Mouse (Mus musculus): ENCODE data around the gene Cox5a. TPM values are rescaled to one million over a fixed set of nuclear protein-coding genes. Genes with fewer than 3 reads are reported as not detected.

Cox5a gene
- total RNA-seq, 2 experiments from 2014 or later: 387 to 406 TPM

DNA sequence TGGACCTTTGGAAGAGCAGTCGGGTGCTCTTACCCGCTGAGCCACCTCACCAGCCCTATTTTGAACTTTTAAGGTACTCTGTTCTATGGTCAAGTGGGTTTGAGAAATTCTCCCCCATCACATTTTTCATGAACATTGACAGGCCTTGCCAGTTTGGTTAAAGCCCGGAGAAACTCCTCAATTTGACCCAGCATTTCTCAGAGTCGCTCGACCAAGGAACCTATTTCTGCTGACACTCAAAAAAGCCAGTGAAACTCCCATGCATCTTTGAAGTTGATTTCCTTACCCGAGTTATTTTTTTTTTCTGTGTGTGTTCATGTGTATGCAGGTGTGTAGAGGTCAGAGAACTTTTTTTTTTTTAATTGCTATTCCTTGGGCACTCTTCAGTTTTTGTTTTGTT is 43.5 kb downstream of the Cox5a start:
- DNase-seq: no peak

DNA sequence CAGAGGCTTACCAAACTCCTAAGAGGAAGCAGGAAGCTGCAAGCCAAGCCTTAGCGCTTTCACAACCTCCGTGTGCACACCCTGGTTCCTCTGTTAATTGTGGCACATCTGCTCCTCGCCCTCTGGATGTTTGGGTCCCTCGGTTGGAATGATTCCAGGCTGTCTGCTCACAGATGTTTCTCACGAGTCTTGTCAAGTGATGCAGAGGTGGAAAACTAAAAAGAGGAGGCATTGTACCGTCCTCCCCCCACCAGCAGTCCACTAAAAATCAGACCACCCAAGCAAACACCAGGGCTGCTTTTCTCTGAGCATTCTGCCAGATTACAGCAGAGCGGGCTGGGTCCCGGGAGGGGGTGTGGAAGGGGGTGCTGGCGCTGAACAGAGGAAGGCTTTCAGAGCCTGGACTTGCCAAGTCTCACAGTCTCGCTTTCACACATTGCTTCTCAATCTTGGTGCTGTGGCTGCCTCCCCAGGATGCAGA is 44.7 kb downstream of the Cox5a start:
- DNase-seq: peak; percentile 47 to 62

DNA sequence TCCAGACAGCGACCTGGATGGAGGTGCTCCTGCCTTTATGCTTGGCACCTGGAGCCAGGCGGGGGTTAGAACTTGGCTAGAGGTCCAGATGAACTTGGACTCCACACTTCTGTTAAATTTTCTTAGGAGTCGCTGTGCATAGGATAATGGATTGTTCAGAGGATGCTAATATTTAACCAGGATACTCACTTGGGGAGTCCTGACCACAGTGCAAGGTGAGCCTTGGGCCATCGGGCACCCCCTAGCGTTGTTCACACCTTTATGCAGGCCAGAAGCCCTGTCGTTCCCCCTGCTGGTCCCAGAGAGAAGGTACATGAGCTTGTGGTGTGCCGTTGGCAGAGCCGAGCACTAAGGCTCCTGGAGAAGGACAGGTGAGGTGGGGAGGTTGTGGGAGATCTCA is 45.8 kb downstream of the Cox5a start:
- DNase-seq: no peak

DNA sequence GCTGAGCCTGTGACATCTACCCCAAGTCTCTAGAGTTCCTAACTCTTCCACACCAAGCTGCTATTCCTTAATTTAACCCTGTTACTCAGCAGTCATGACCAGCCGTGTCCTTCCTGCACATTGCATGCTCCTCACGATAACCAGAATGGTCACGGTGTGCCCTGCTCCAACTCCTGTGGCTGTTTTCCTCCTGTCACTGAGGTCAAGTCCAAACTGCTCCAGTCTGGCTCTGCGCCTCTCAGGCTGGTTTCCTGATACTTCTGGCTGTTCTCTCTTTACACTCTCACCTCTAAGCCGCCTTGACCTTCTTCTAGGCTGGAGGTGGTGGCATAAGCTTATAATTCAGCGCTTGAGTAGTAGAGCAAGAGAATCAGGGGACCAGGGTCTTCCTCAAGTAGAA is 47.4 kb downstream of the Cox5a start:
- DNase-seq: no peak

DNA sequence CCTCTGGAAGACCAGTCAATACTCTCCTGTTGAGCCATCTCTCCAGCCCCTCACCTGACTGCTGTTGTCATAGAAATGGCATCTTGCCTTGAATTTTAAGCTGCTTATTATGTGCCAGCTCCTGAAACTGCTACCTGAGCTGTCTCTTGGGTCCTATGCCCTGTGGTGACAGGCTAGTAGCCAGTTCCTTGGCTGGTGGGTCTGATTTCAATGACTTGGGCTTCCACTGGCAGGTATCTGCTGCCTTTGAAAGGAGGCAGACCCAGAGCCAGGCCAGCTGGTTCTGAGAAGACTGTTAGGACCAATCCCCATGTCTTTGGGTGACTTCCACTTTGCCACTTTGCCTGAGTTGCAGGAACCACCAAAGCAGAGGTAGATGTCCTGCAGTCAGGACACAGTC is 53.3 kb downstream of the Cox5a start:
- DNase-seq: no peak

DNA sequence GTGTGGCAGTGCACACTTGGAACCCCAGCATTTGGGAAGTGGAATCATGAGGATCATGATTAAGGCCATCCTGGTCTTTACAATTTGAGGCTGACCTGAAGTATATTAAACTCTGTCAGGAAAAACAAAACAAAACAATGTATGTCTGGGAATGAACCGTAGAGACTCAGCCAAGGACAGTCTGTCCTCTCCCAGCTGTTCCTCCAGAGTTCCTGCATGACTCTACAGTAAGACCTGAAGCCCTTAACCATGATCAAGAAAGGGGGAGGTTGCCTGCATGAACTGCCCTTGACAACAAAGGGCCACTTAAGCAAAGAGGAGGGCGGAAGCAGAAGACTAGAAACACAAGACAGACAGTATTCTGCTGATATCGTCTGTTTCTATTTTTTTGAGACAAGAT is 54.5 kb downstream of the Cox5a start:
- no peak for DNase-seq

DNA sequence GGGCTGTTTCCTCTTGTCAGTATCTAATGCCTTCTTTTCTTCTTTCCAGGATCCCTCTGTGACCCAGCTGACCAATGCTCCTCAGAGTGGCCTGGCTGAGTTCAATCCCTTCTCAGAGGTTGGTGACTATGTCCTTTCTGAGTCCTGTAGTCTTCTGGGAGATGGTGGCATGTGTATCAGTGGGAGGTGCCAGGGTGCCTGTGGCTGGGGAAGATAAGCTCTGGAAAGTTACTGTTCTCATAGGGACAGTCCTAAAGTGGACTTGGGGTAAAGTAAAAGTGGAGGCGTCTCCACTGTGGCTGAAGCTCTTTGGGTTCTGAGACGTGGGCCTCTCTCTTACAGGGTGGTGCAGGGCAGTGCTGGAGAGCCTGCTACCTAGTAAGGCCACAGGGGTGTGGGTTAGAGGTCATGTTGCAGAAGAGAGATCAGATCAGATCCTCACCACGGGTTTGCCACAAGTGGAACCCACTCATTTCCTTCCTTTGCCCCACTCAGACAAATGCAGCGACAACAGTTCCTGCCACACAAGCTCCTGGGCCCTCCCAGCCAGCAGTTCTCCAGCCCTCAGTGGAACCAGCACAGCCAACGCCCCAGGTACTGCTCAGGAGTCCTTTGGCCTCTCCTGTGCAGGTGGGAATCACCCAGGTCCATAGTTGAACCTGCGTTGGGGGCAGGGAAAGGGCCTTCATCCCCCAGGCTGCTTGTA is 56.2 kb downstream of the Cox5a start:
- DNase-seq: no peak

Other genes starting within 250 kb of the Cox5a start
- 10 to 100 TPM; 14.9 to 17.7 TPM for gene Ppcdc, start 81.2 kb upstream of the Cox5a start, total RNA-seq (2021)
- 100 to 1,000 TPM; 370 to 381 TPM for gene Scamp5, start 53.2 kb upstream of the Cox5a start, total RNA-seq (2021)
- 1 to 10 TPM; 9.4 to 9.9 TPM for gene Rpp25, start 17.2 kb upstream of the Cox5a start, total RNA-seq (2021)
- 10 to 100 TPM; 18.7 to 19.2 TPM for gene Fam219b, start 16.3 kb downstream of the Cox5a start, total RNA-seq (2021)
- 10 to 100 TPM; 65.9 to 66.3 TPM for gene Mpi, start 31.5 kb downstream of the Cox5a start, total RNA-seq (2021)
- 10 to 100 TPM; 24.6 to 25.5 TPM for gene Scamp2, start 39.7 kb downstream of the Cox5a start, total RNA-seq (2021)
- 10 to 100 TPM; 23.0 to 31.3 TPM for gene Ulk3, start 68.2 kb downstream of the Cox5a start, total RNA-seq (2021)
- gene Cplx3, start 85.0 kb downstream of the Cox5a start, total RNA-seq (2021): 1 to 10 TPM; 3.6 to 3.7 TPM
- not detected for gene Lman1l, start 99.5 kb downstream of the Cox5a start, total RNA-seq (2021)
- gene Csk, start 132.4 kb downstream of the Cox5a start, total RNA-seq (2021): 10 to 100 TPM; 35.2 to 41.8 TPM
- not detected for gene Cyp1a2, start 162.4 kb downstream of the Cox5a start, total RNA-seq (2021)
- under 1 TPM; 0.12 to 0.15 TPM for gene Cyp1a1, start 166.7 kb downstream of the Cox5a start, total RNA-seq (2021)
- 10 to 100 TPM; 15.5 to 15.6 TPM for gene Edc3, start 187.3 kb downstream of the Cox5a start, total RNA-seq (2021)
- gene Clk3, start 244.6 kb downstream of the Cox5a start, total RNA-seq (2021): 10 to 100 TPM; 81.0 to 81.9 TPM

Measured in layer of hippocampus, postnatal 36 days (tissue).